Mouse (Mus musculus): Measurements from ENCODE around the gene Gm20431. TPM values are rescaled to one million over a fixed set of nuclear protein-coding genes. Genes with fewer than 3 reads are reported as not detected.
A peak's percentile ranks its signal among the peaks of the same experiment; 100 is the strongest.
"Not testable (repeated sequence)": the region's sequence is repeated elsewhere in the genome, so short reads cannot be mapped to it uniquely, and the experiment has no call there.

The Gm20431 gene
- total RNA-seq, 2 experiments from 2014 or later: not detected

- no peak for ATAC-seq (replicated peaks; ENCODE audit: low FRiP score, poor library complexity, severe bottlenecking)
Observed at GRCm38 (mm10) chr2:167662713-167663112, 1.4 kb upstream of the Gm20431 start.

- peak; percentile 32 for ATAC-seq (replicated peaks; ENCODE audit: low FRiP score, poor library complexity, severe bottlenecking)
Observed at GRCm38 (mm10) chr2:167660611-167660971, 705 bp downstream of the Gm20431 start.

- peak; percentile 39; the same call in 1 of the 2 replicates for ATAC-seq (replicated peaks; ENCODE audit: low FRiP score, poor library complexity, severe bottlenecking)
Observed at GRCm38 (mm10) chr2:167659847-167660610, 1.3 kb downstream of the Gm20431 start.

- ATAC-seq (replicated peaks; ENCODE audit: low FRiP score, poor library complexity, severe bottlenecking): no peak
Observed at GRCm38 (mm10) chr2:167659177-167659846, 2.0 kb downstream of the Gm20431 start.

GRCm38 (mm10) chr2:167658712-167659111, 2.6 kb downstream of the Gm20431 start:
- no peak for ATAC-seq (replicated peaks; ENCODE audit: low FRiP score, poor library complexity, severe bottlenecking)

GRCm38 (mm10) chr2:167657973-167658372, 3.3 kb downstream of the Gm20431 start:
- ATAC-seq (replicated peaks; ENCODE audit: low FRiP score, poor library complexity, severe bottlenecking): no peak

GRCm38 (mm10) chr2:167656629-167657478, 4.4 kb downstream of the Gm20431 start:
- ATAC-seq (replicated peaks; ENCODE audit: low FRiP score, poor library complexity, severe bottlenecking): no peak

GRCm38 (mm10) chr2:167654911-167655600, 6.2 kb downstream of the Gm20431 start:
- ATAC-seq (replicated peaks; ENCODE audit: low FRiP score, poor library complexity, severe bottlenecking): no peak

- ATAC-seq (replicated peaks; ENCODE audit: low FRiP score, poor library complexity, severe bottlenecking): no peak
Observed at GRCm38 (mm10) chr2:167652694-167653093, 8.6 kb downstream of the Gm20431 start.

- no peak for ATAC-seq (replicated peaks; ENCODE audit: low FRiP score, poor library complexity, severe bottlenecking)
Observed at GRCm38 (mm10) chr2:167651622-167652021, 9.7 kb downstream of the Gm20431 start.

GRCm38 (mm10) chr2:167649290-167650032, 11.8 kb downstream of the Gm20431 start:
- ATAC-seq (replicated peaks; ENCODE audit: low FRiP score, poor library complexity, severe bottlenecking): no peak

- peak; percentile 35; the same call in 1 of the 2 replicates for ATAC-seq (replicated peaks; ENCODE audit: low FRiP score, poor library complexity, severe bottlenecking)
Observed at GRCm38 (mm10) chr2:167646411-167646810, 14.9 kb downstream of the Gm20431 start.

- not testable (repeated sequence) for ATAC-seq (replicated peaks; ENCODE audit: low FRiP score, poor library complexity, severe bottlenecking)
Observed at GRCm38 (mm10) chr2:167643356-167644052, 17.8 kb downstream of the Gm20431 start.

- ATAC-seq (replicated peaks; ENCODE audit: low FRiP score, poor library complexity, severe bottlenecking): no peak
Observed at GRCm38 (mm10) chr2:167642164-167642563, 19.1 kb downstream of the Gm20431 start.

GRCm38 (mm10) chr2:167641337-167641736, 20.0 kb downstream of the Gm20431 start:
- peak; percentile 75 for ATAC-seq (replicated peaks; ENCODE audit: low FRiP score, poor library complexity, severe bottlenecking)

- no peak for ATAC-seq (replicated peaks; ENCODE audit: low FRiP score, poor library complexity, severe bottlenecking)
Observed at GRCm38 (mm10) chr2:167640279-167640678, 21.0 kb downstream of the Gm20431 start.

GRCm38 (mm10) chr2:167634865-167635512, 26.3 kb downstream of the Gm20431 start:
- no peak for ATAC-seq (replicated peaks; ENCODE audit: low FRiP score, poor library complexity, severe bottlenecking)

GRCm38 (mm10) chr2:167634338-167634770, 26.9 kb downstream of the Gm20431 start:
- peak; percentile 80 for ATAC-seq (replicated peaks; ENCODE audit: low FRiP score, poor library complexity, severe bottlenecking)

All from erythroid progenitor cell, adult 5-6 weeks (primary cell).